In the genomic region with DNA sequence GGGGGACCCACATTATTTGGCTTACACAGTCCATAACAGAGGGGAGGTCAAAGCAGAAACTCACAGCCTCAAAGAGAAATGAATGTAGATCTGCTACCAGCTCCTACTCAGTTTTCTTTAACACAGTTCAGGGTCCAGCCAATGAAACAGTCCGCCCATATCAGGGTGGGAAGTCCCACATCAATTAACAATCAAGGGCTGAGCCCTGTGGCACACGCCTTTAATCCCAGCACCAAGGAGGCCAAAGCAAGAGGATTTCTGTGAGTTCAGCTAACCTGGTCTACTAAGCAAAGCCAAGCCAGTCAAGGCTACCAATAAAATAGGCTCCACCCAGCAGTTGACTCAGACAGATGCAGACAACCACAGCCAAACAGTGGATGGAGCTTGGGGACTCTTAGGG, we compare ENCODE assay signal across 6 mouse cellular contexts. TPM values are rescaled to one million over a fixed set of nuclear protein-coding genes. Genes with fewer than 3 reads are reported as not detected.
A peak's percentile ranks its signal among the peaks of the same experiment; 100 is the strongest.
DNase-seq lines count a peak whose midpoint lies in the region; ATAC-seq lines count a peak whose summit lies in the region.
"Not testable (repeated sequence)": the region's sequence is repeated elsewhere in the genome, so short reads cannot be mapped to it uniquely, and the experiment has no call there.

No protein-coding gene starts in this region.

- not testable (repeated sequence) for H3K9ac ChIP-seq in forebrain, embryonic 13.5 days; intestine, embryonic 14.5 days (ENCODE audit: low read length); limb, embryonic 11.5 days (ENCODE audit: low read length); midbrain, embryonic 11.5 days (ENCODE audit: low read length); stomach, embryonic 15.5 days

- 43% methylated on average over 2 of the region's 2 CpGs for WGBS in forebrain, embryonic 13.5 days
- 67% methylated on average over 2 of the region's 2 CpGs for WGBS in intestine, embryonic 14.5 days
- WGBS in limb, embryonic 11.5 days: 66% methylated on average over 2 of the region's 2 CpGs
- 52% methylated on average over 2 of the region's 2 CpGs for WGBS in midbrain, embryonic 11.5 days
- 58% methylated on average over 2 of the region's 2 CpGs for WGBS in stomach, embryonic 15.5 days

- peak; percentile 64 for DNase-seq in ZHBTc4 (ENCODE audit: low read depth, low spot score)
- DNase-seq in intestine, embryonic 14.5 days (ENCODE audit: low spot score): not testable (repeated sequence)
- peak; percentile 20 for DNase-seq in limb, embryonic 11.5 days (ENCODE audit: low spot score)
- DNase-seq in midbrain, embryonic 11.5 days (ENCODE audit: low spot score, missing footprints): peak; percentile 77

- H3K4me3 ChIP-seq in forebrain, embryonic 13.5 days; intestine, embryonic 14.5 days (ENCODE audit: low read depth, low read length); limb, embryonic 11.5 days (ENCODE audit: low read depth, low read length); midbrain, embryonic 11.5 days (ENCODE audit: low read depth, low read length); stomach, embryonic 15.5 days (replicated peaks): not testable (repeated sequence)

- H3K9me3 ChIP-seq in forebrain, embryonic 13.5 days (replicated peaks); intestine, embryonic 14.5 days (ENCODE audit: control insufficient read depth, low read length); limb, embryonic 11.5 days (ENCODE audit: control insufficient read depth, low read length); midbrain, embryonic 11.5 days (ENCODE audit: control insufficient read depth, low read length); stomach, embryonic 15.5 days: not testable (repeated sequence)

- not testable (repeated sequence) for H3K36me3 ChIP-seq in forebrain, embryonic 13.5 days (ENCODE audit: poor library complexity, severe bottlenecking); intestine, embryonic 14.5 days (ENCODE audit: control insufficient read depth, insufficient read depth, low read length); limb, embryonic 11.5 days (ENCODE audit: control insufficient read depth, insufficient read depth, low read length); midbrain, embryonic 11.5 days (ENCODE audit: control insufficient read depth, insufficient read depth, low read length); stomach, embryonic 15.5 days

- H3K4me2 ChIP-seq in forebrain, embryonic 13.5 days; intestine, embryonic 14.5 days (ENCODE audit: low read length); limb, embryonic 11.5 days (ENCODE audit: low read depth, severe bottlenecking); midbrain, embryonic 11.5 days; stomach, embryonic 15.5 days: not testable (repeated sequence)

- not testable (repeated sequence) for H3K4me1 ChIP-seq in forebrain, embryonic 13.5 days; intestine, embryonic 14.5 days (replicated peaks; ENCODE audit: control insufficient read depth, insufficient read depth, low read length); limb, embryonic 11.5 days (ENCODE audit: control insufficient read depth, insufficient read depth, low read length); midbrain, embryonic 11.5 days (ENCODE audit: control insufficient read depth, insufficient read depth, low read length); stomach, embryonic 15.5 days

- not testable (repeated sequence) for H3K27me3 ChIP-seq in forebrain, embryonic 13.5 days; intestine, embryonic 14.5 days (replicated peaks; ENCODE audit: control insufficient read depth, insufficient read depth, low read length); limb, embryonic 11.5 days (ENCODE audit: control insufficient read depth, insufficient read depth, low read length); midbrain, embryonic 11.5 days (ENCODE audit: control insufficient read depth, insufficient read depth, low read length); stomach, embryonic 15.5 days (replicated peaks)

- not testable (repeated sequence) for H3K27ac ChIP-seq in forebrain, embryonic 13.5 days; intestine, embryonic 14.5 days (ENCODE audit: low read depth); limb, embryonic 11.5 days (replicated peaks; ENCODE audit: low read depth, low read length); midbrain, embryonic 11.5 days (ENCODE audit: low read depth, low read length); stomach, embryonic 15.5 days

- ATAC-seq in forebrain, embryonic 13.5 days: peak; percentile 20; the same call in 1 of the 2 replicates
- ATAC-seq in intestine, embryonic 14.5 days (replicated peaks; ENCODE audit: low FRiP score, low TSS enrichment, low read depth): 0 out of 2 replicates have a peak, but pooled peaks have one; percentile 9
- not testable (repeated sequence) for ATAC-seq in limb, embryonic 11.5 days (ENCODE audit: insufficient number of reproducible peaks, low FRiP score, low TSS enrichment, low read depth)
- ATAC-seq in midbrain, embryonic 11.5 days (ENCODE audit: low FRiP score): 0 out of 2 replicates have a peak, but pooled peaks have one; percentile 48
- ATAC-seq in stomach, embryonic 15.5 days (ENCODE audit: insufficient read depth, low FRiP score, low read depth): peak; percentile 54

RNA-seq across cellular contexts. Expression of gene Dynlt1b, which starts 7.5 kb away (rescaled TPM):
- 931 and 992 TPM in 2 replicates for polyA plus RNA-seq in forebrain, embryonic 13.5 days (2015; fragmentation: Nextera tagmentation; extraction: Ambion mirVana)
- polyA plus RNA-seq in intestine, embryonic 14.5 days (2014; fragmentation: Nextera tagmentation; extraction: Ambion mirVana): 613 and 620 TPM in 2 replicates
- polyA plus RNA-seq in limb, embryonic 11.5 days (2014; fragmentation: Nextera tagmentation; extraction: Ambion mirVana): 502 TPM in 2 replicates
- polyA plus RNA-seq in midbrain, embryonic 11.5 days (2014; fragmentation: Nextera tagmentation; extraction: Ambion mirVana): 673 and 680 TPM in 2 replicates
- 461 and 518 TPM in 2 replicates for polyA plus RNA-seq in stomach, embryonic 15.5 days (2015; fragmentation: Nextera tagmentation; extraction: Ambion mirVana)
